Mouse (Mus musculus) kidney, adult 2 months (tissue): ENCODE measurements around the gene Mmrn1. TPM values are rescaled to one million over a fixed set of nuclear protein-coding genes. Genes with fewer than 3 reads are reported as not detected.

Source experiments
- DNase-seq: peaks from one replicate; pipeline ENCODE4 v3.0.0; 2021
- H3K27ac ChIP-seq: fragments of 200-500 bp; 2 replicates; pipeline ENCODE4 v1.5.1; 2012; ENCODE audit warnings: low read depth, low read length, control low read depth, inconsistent platforms; ENCODE audit not compliant: insufficient read depth
- H3K27me3 ChIP-seq: fragments of 200-500 bp; replicated peaks from 2 replicates; pipeline ENCODE4 v1.6.1; 2012; ENCODE audit warnings: mild to moderate bottlenecking, moderate library complexity, low read length, inconsistent platforms; ENCODE audit not compliant: control insufficient read depth, insufficient read depth
- H3K36me3 ChIP-seq: fragments of 200-500 bp; 2 replicates; pipeline ENCODE4 v1.6.1; 2012; ENCODE audit warnings: mild to moderate bottlenecking, moderate library complexity, low read length, inconsistent platforms; ENCODE audit not compliant: control insufficient read depth, insufficient read depth
- H3K4me1 ChIP-seq: fragments of 200-500 bp; 2 replicates; pipeline ENCODE4 v1.6.1; 2011; ENCODE audit warnings: low read length; ENCODE audit not compliant: control insufficient read depth, insufficient read depth
- H3K4me3 ChIP-seq: fragments of 200-500 bp; 2 replicates; pipeline ENCODE4 v1.5.1; 2011; ENCODE audit warnings: mild to moderate bottlenecking, low read depth, low read length, control low read depth; ENCODE audit not compliant: insufficient read depth
- CTCF ChIP-seq: fragments of 200-500 bp; conservative IDR thresholded peaks from 2 replicates; pipeline ENCODE4 v1.5.1; 2011; ENCODE audit warnings: low read depth, mild to moderate bottlenecking, control low read depth, low read length, moderate library complexity, mixed read lengths; ENCODE audit not compliant: insufficient read depth, insufficient read length
- POLR2A ChIP-seq: fragments of 200-500 bp; IDR thresholded peaks from one replicate; pipeline ENCODE4 v1.6.1; 2011; ENCODE audit warnings: low read depth, low read length, control low read depth
- WGBS: fragments of 180-500 bp; shearing (Covaris S2); methylation state at CpG from one replicate; pipeline ENCODE4 v1.1.7; 2018; 5-methylcytosine and 5-hydroxymethylcytosine counted together
- polyA plus RNA-seq: library from polyadenylated mRNA; depleted of rRNA; stranded (reverse); fragments of >200 nt; gene quantifications from 2 replicates; pipeline ENCODE4 v1.2.3, GENCODE M21; 2012

The Mmrn1 gene
- polyA plus RNA-seq, 1 experiment, result 0.89 TPM

- no peak overlapping the region for H3K4me3 ChIP-seq
- no peaks in the 10 kb centered on the region for H3K36me3 ChIP-seq
- 84% methylated on average over 6 of the region's 6 CpGs for WGBS
- TF ChIP-seq POLR2A (no peak), CTCF (no peak)
- no peaks in the 10 kb centered on the region for H3K27me3 ChIP-seq
- no peak for DNase-seq
- no peaks in the 10 kb centered on the region for H3K4me1 ChIP-seq
- H3K27ac ChIP-seq, result no peak overlapping the region
Measured at GRCm38 (mm10) chr6:60969407-60969806, 44.6 kb downstream of the Mmrn1 start.

- TF ChIP-seq CTCF (no peak), POLR2A (no peak)
- DNase-seq, result no peak
- Histone ChIP-seq H3K4me3 (no peak overlapping the region), H3K36me3 (no peaks in the 10 kb centered on the region), H3K27ac (no peak overlapping the region), H3K27me3 (no peaks in the 10 kb centered on the region), H3K4me1 (no peaks in the 10 kb centered on the region)
- WGBS, result 72% methylated on average over 2 of the region's 2 CpGs
Measured at GRCm38 (mm10) chr6:60970811-60971210, 46.0 kb downstream of the Mmrn1 start.

GRCm38 (mm10) chr6:60978610-60979009 is 53.8 kb downstream of the Mmrn1 start:
- no peaks in the 10 kb centered on the region for H3K27me3 ChIP-seq
- H3K4me3 ChIP-seq, result no peak overlapping the region
- H3K36me3 ChIP-seq, result no peaks in the 10 kb centered on the region
- 67% methylated on average over 1 of the region's 1 CpGs for WGBS
- TF ChIP-seq POLR2A (no peak), CTCF (no peak)
- no peak for DNase-seq
- H3K27ac ChIP-seq, result no peak overlapping the region
- peaks cover 2% of the 10 kb centered on the region; the same call in 1 of the 2 replicates for H3K4me1 ChIP-seq

GRCm38 (mm10) chr6:60979039-60979438 is 54.3 kb downstream of the Mmrn1 start:
- Histone ChIP-seq H3K4me3 (no peak overlapping the region), H3K4me1 (peaks cover 2% of the 10 kb centered on the region; the same call in 1 of the 2 replicates), H3K27me3 (no peaks in the 10 kb centered on the region), H3K36me3 (no peaks in the 10 kb centered on the region), H3K27ac (no peak overlapping the region)
- TF ChIP-seq POLR2A, result no peak
- no peak for TF ChIP-seq CTCF
- 29% methylated on average over 2 of the region's 2 CpGs for whole genome bisulfite sequencing
- peak; percentile 54 for DNase-seq

- DNase-seq, result no peak
- no peak for TF ChIP-seq CTCF
- no peak for TF ChIP-seq POLR2A
- Histone ChIP-seq H3K27ac (no peak overlapping the region), H3K27me3 (no peaks in the 10 kb centered on the region), H3K36me3 (no peaks in the 10 kb centered on the region), H3K4me1 (no peaks in the 10 kb centered on the region), H3K4me3 (no peak overlapping the region)
- WGBS, result 75% methylated on average over 1 of the region's 1 CpGs
Measured at GRCm38 (mm10) chr6:60984360-60984759, 59.6 kb downstream of the Mmrn1 start.

GRCm38 (mm10) chr6:60985919-60986318 is 61.1 kb downstream of the Mmrn1 start:
- no peak overlapping the region for H3K27ac ChIP-seq
- TF ChIP-seq CTCF (no peak), POLR2A (no peak)
- H3K4me1 ChIP-seq, result no peaks in the 10 kb centered on the region
- WGBS, result 26% methylated on average over 2 of the region's 2 CpGs
- peak; percentile 12 for DNase-seq
- no peaks in the 10 kb centered on the region for H3K27me3 ChIP-seq
- H3K4me3 ChIP-seq, result no peak overlapping the region
- H3K36me3 ChIP-seq, result no peaks in the 10 kb centered on the region

GRCm38 (mm10) chr6:60986914-60987313 is 62.1 kb downstream of the Mmrn1 start:
- WGBS, result 86% methylated on average over 11 of the region's 11 CpGs
- Histone ChIP-seq H3K27me3 (no peaks in the 10 kb centered on the region), H3K27ac (no peak overlapping the region), H3K4me1 (no peaks in the 10 kb centered on the region), H3K4me3 (no peak overlapping the region), H3K36me3 (no peaks in the 10 kb centered on the region)
- no peak for TF ChIP-seq CTCF
- no peak for TF ChIP-seq POLR2A
- no peak for DNase-seq

DNA sequence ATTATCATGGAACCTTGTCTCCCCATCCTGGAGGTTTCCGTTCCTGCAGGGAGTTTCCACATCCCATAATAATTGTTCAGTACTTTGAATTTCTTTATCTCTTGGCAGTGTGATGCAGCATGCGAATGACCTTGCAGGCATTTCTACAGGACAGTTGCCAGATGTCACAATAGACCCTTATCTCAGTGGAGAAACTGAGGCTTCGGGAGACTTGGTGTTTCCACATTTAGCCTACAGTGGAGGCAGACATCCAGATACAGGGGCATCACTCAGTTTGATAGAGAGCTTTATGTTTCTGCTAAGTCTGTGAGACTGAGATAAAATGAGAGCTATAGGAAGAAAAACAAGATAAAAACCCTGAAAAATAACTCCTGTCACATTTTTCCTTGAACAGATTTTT is 63.0 kb downstream of the Mmrn1 start:
- Histone ChIP-seq H3K27me3 (no peaks in the 10 kb centered on the region), H3K4me1 (no peaks in the 10 kb centered on the region), H3K36me3 (no peaks in the 10 kb centered on the region), H3K4me3 (no peak overlapping the region), H3K27ac (no peak overlapping the region)
- TF ChIP-seq POLR2A, result no peak
- TF ChIP-seq CTCF, result no peak
- 85% methylated on average over 3 of the region's 3 CpGs for WGBS
- DNase-seq, result no peak
